Mouse (Mus musculus) thymus, postnatal 36 days (tissue): ENCODE measurements around the gene Traf2.

Experiments used
- DNase-seq, 2 experiments: peaks; one replicate each; pipeline ENCODE4 v3.0.0; 2022; ENCODE audit warnings: mixed read lengths in 2 of 2

Traf2 gene

GRCm38 (mm10) chr2:25541644-25542367 is 4.9 kb downstream of the Traf2 start:
- no peak for DNase-seq

GRCm38 (mm10) chr2:25540541-25540948 is 6.2 kb downstream of the Traf2 start:
- DNase-seq: no peak

- no peak for DNase-seq
These were observed 10.2 kb downstream of the Traf2 start for GRCm38 (mm10) chr2:25536531-25536930.

GRCm38 (mm10) chr2:25534866-25535182 is 11.9 kb downstream of the Traf2 start:
- no peak for DNase-seq

- peak; percentile 31 to 36 for DNase-seq
These were observed 12.4 kb downstream of the Traf2 start for GRCm38 (mm10) chr2:25534178-25534865.

- DNase-seq: no peak
These were observed 13.0 kb downstream of the Traf2 start for GRCm38 (mm10) chr2:25533707-25534106.

- DNase-seq: no peak
These were observed 20.0 kb downstream of the Traf2 start for GRCm38 (mm10) chr2:25526510-25527302.

- no peak for DNase-seq
These were observed 36.8 kb downstream of the Traf2 start for GRCm38 (mm10) chr2:25509912-25510311.

- DNase-seq: peak; percentile 44 to 67
These were observed 39.8 kb downstream of the Traf2 start for GRCm38 (mm10) chr2:25506964-25507363.

GRCm38 (mm10) chr2:25505860-25506259 is 40.9 kb downstream of the Traf2 start:
- no peak for DNase-seq

- no peak for DNase-seq
These were observed 41.7 kb downstream of the Traf2 start for GRCm38 (mm10) chr2:25505000-25505399.

- no peak for DNase-seq
These were observed 42.2 kb downstream of the Traf2 start for GRCm38 (mm10) chr2:25504538-25504937.

- no peak for DNase-seq
These were observed 44.0 kb downstream of the Traf2 start for GRCm38 (mm10) chr2:25502726-25503125.

GRCm38 (mm10) chr2:25501593-25502486 is 44.9 kb downstream of the Traf2 start, which contains the start of gene C8g:
Gene C8g (minus strand): TSS chr2:25501719.
- DNase-seq: no peak

- DNase-seq: peak; percentile 80 to 87
These were observed 45.9 kb downstream of the Traf2 start, which contains the start of gene Fbxw5 for GRCm38 (mm10) chr2:25500576-25501405. Gene Fbxw5 (plus strand): TSS chr2:25500750.

- DNase-seq: no peak
These were observed 46.6 kb downstream of the Traf2 start for GRCm38 (mm10) chr2:25500071-25500575.

- DNase-seq: no peak
These were observed 47.9 kb downstream of the Traf2 start for GRCm38 (mm10) chr2:25498622-25499478.

GRCm38 (mm10) chr2:25497846-25498575 is 48.7 kb downstream of the Traf2 start:
- no peak for DNase-seq

GRCm38 (mm10) chr2:25496462-25496861 is 50.3 kb downstream of the Traf2 start:
- DNase-seq: no peak
